Mouse (Mus musculus) left cerebral cortex, postnatal 14 days (tissue): Measurements from ENCODE around the gene Zmym6. TPM values are rescaled to one million over a fixed set of nuclear protein-coding genes. Genes with fewer than 3 reads are reported as not detected.

Source experiments
- DNase-seq, 2 experiments: peaks; one replicate each; pipeline ENCODE4 v3.0.0; 2021 to 2022; ENCODE audit warnings: low spot score in 2 of 2, mixed read lengths in 1 of 2
- intact Hi-C: fragments of 180-260 bp; cut with DNase I; formaldehyde crosslinking; loops from one replicate; pipeline ENCODE4 v1.15.1; 2025
- total RNA-seq, 2 experiments: library from RNA; stranded (reverse); gene quantifications; 2 replicates each; pipeline ENCODE4 v1.2.3; 2021

Gene Zmym6
- total RNA-seq, 2 experiments from 2014 or later, result 30.6 to 30.7 TPM

DNA sequence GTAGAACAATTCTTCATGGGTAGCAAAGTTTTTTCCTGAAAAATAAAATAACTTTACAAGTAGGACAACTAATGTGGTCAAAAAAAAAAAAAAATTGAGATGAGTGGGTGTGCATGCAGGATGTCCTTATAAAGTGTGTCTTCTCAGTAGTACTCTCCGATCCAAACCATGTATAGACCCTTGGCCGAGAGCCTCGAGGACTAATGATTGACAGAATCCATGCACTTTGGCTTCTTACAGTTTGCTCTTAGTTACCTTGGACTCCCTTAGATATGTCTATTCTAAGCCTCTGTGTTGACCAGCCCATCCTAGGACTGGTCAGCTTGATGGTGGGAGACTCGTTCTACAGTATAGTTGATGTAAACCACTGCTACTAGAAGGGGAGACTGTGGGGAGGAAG, 30.4 kb downstream of the Zmym6 start:
- intact Hi-C loops, result no loop called here
- DNase-seq, result no peak

DNA sequence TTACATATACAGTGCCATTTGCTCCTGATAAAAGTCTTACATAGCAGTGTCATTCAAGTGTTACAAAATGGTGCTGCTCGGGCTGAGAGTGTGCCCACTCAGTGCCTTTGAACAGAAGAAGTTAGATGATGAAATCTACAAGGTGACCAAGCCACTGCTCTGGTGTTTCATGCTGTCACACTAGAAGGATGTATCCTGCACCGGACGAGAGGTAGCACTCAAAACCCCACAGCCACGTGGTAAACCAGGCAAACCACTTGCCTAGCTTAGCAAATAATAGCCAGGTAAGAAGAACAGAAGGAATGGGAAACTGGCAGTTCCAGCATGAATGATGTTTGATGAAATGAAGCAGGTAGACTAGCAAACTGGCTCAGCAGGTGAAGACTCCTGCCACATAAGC, 33.4 kb downstream of the Zmym6 start:
- intact Hi-C loops, result no loop called here
- DNase-seq, result no peak

DNA sequence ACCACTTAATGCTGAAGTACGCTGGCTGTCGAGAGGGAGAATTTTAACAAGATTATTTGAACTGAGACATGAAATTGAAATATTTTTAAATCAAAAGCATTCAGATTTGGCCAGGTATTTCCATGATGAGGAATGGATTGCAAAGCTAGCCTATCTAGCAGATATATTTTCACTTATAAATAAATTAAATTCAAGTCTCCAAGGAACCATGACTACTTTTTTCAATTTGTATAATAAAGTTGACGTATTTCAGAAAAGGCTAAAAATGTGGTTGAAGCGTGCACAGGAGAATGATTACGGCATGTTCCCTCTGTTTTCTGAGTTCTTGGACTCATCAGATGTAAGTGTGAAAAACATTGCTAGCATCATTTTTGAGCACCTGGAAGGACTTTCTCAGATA, 46.2 kb downstream of the Zmym6 start, which contains the start of gene Tmem35b:
Gene Tmem35b, plus strand, starts transcription at position 301 of the 400 bp plus-strand sequence.
- no peak for DNase-seq
- intact Hi-C loops, result no loop called here

DNA sequence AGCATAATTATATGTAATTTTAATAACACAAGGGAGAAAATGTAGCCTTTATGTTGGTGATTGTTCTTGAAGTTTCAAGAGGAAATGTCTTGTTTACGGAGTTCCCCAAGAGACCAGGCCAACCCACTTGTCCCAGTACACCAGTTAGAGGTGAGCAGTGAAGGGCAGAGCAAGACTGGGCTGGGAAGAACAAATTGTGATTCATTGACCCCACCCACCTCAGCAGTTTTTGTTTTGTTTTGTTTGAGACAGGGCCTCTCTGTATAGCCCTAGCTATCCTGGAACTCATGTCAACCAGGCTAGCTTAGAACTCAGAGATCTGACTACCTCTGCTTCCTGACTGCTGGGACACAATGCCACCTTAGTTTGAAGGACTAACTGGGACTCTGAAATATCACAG, 47.1 kb downstream of the Zmym6 start:
- DNase-seq, result no peak
- intact Hi-C loops, result no loop called here

DNA sequence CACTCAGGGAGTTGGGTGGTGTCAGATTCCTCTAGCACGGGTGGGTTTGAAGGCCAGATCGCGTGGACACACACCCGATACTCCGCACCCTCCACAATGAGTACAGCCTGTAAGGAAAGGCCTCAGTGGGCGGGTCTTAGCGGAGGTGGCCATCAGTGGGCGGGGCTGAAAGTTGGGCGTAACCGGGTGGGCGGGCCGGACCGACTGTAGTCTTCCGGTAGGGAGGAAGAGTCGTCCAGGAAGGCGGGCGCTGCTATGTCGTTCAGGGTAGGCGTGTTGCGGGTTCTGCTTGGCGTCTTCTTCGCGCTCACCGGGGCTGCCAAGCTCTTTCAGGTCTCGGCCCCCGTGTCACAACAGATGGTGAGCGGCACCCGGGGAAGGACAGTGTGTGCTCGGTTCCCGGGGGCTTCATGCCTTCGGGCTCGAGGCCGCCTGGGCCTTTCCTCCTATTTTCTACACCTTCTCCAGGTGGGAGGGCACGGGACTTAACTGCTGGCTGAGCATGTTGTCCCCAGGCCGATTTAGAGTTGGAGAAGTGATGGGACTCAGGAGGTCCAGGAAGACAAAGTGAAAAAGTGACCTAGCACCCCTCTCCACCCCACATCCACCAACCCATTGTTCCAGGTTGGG, 48.8 kb downstream of the Zmym6 start:
- intact Hi-C loops, result no loop called here
- peak; percentile 4 to 59 for DNase-seq

DNA sequence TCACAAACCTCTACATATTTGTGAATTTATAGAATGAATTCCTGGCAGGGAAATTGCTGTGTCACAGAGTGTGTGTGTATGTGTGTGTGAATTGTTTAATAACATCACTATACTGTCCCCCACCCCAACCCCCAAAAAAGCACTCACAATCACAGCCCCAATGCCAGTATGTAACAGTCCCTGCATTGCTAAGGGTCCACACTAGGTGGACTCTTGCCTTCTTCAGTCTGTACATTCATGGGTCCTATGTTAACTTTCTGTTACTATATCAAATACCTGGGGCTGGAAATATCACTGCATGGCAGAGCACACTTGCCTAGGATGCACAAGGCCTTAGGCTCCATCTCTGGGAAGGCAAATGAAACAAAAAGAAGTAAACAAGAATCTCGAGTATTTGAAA, 57.5 kb downstream of the Zmym6 start:
- DNase-seq, result no peak
- intact Hi-C loops, result no loop called here

DNA sequence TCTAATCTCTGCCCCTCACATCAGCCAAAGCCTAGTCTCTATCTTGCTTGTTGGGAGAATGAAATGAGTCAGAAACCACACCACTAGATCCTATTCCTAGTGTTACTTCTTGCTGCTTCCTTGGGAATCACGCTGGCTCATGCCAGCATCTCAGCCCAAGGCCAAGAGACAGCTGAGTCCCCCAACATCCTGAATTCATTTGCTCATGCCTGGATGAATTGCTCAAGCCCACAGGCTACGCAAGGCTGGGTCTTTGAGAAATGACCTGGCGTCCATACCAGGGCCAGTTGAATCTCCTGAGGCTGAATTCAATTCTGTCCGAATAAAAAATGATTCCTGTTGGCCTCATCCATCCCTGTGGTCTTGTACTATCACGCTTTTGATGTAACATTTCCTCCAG, 60.4 kb downstream of the Zmym6 start:
- no peak for DNase-seq
- intact Hi-C loops, result no loop called here

DNA sequence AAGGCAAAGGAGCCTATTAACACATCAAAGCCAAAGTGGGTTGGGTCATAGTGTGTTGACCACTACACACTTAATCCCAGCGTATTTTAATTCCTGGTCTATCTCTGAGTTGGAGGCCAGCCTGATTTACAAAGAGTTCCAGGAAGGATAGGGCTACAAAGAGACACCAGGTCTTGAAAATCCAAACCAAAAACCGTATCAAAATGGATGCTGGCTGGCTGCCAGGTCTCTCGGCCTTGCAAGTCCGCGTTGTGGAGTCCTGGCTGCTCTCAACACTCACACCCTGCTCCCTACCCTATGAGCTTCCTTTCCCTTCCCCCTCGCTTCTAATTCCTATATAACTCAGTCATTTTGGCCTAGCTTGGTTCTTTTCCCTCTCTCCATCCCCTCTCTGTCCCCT, 61.3 kb downstream of the Zmym6 start:
- DNase-seq, result no peak
- intact Hi-C loops, result no loop called here

DNA sequence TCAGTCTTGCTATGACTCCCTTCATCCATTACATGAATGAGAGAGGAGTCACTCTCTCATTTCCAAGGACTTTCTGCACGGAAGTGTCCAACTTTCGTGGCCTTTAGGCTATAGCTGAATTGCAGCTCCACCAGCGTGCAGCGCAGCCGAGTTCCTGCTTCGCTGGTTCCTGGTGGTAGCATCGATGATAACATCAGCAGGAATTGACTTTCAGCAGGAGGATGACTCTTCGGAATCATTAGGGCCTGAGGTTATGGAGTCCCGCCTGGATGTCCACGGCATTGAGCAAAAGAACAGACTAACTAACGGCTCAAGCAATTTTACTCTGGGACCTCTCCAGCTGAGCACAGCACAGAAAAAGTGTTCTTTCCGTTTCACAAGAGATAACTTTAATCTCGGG, 72.8 kb downstream of the Zmym6 start:
- DNase-seq, result no peak
- intact Hi-C loops, result no loop called here

DNA sequence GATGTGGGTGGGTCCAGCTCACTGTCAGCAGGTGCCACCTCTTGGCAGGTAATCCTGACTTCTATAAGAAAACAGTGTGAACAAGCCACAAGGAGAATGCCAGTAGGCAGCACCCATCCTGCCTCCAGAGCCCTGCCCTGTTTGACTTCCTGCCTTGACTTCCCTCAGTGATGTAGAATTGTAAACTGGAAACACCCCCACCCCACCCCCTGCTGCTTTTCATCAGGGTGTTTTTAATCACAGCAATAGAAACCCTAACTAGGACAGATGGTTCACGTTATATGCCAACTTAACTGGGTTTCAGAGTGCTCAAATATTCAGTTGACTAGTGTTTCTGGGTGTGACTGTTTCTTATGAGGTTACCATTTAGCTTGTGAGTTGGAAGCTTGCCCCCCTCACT, 76.2 kb downstream of the Zmym6 start:
- DNase-seq, result no peak
- intact Hi-C loops, result no loop called here

DNA sequence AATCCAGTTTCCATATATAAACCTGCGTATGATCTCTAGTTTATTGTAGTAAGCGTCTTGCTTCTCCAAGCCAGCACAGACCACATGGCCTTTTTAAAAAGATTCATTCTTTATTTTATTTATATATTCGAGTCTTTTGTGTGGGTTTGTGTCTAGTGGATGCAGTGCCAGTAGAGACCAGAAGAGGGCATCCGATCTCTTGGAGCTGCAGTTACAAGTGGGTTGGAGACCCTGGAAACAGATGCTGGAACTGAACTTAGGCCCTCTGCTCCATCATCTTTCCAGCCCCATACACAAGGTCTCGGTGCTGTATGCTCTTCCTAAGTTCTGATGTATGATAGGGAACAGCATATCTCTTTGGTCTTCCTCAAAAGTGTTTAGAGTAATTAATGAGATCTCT, 78.6 kb downstream of the Zmym6 start:
- DNase-seq, result no peak
- intact Hi-C loops, result no loop called here

DNA sequence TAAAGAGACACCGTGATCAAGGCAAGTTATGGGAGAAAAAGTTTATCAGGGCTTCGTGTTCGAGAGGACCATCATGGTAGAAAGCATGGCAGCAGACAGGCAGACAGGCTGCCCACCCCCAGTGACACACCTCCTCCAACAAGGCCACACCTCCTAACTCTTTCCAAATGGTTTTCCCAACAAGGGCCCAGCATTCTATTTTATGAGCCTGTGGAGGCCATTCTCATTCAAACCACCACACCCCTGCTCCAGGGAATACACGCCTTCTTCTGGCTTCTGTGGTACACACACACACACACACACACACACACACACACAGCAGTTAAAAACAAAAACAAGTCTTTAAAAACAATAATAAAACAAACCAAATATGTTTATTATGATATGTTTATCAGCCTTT, 80.6 kb downstream of the Zmym6 start:
- intact Hi-C loops, result no loop called here
- DNase-seq, result no peak

DNA sequence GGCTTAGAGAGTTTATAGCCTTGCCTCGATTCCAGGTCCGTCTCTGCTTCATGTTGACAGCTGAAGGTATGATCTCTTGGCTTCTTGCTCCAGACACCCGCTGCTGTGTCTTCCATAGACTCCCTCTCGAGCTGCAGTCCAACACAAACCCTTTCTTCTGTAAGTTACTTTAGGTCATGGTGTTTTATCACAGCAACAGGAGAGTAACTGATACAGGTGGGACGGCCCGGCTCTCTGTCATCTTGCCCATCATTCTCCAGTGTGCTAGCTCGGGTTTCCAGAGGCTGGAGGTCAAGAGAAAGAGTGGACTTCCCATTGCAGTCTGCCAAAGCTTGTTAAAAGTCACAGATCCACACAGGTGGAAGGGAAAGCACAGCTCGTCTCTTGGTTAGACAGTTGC, 86.7 kb downstream of the Zmym6 start:
- intact Hi-C loops, result loop anchor here (10.0 kb wide), 1 partner anchor 161 kb away; no protein-coding TSS in a partner anchor
- no peak for DNase-seq

DNA sequence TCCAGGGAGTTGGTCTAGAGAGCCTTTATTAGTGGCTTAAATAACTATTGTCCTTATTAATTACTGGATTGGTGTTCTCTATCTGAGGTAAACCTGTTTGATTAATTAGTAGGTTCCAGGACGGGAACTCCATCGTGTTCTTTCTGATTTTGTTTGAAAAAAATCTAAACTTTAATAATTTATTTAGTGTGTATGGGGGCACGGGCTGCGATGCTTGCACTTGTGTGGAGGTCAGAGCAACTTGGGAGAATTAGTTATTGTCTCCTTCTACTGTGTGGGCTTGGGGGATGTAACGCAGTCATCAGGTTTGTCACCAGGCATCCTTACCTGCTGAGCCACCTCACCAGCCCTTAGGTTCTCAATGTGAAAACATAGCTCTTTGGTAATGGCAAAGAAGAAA, 89.9 kb downstream of the Zmym6 start:
- no peak for DNase-seq
- intact Hi-C loops, result loop anchor here (10.0 kb wide), 1 partner anchor 158 kb away; no protein-coding TSS in a partner anchor

DNA sequence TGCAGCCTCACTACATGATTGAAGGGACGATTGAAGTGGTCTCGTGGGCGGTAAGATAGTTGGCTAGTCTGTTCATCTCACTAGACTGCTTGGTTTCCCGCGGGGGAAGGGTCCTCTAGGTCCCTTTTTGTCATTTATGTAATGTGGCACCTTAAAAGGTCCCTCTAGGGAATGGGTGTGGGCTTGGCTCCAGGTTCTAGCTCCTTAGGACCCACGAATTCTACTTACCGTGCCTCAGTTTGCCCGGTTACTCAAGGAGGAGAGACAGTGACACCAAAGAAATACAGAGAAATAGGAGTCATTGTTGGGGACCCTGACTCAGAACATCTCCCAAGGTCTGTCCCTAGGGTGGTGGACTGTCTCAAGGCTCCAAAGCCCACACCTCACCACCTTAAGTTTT, 90.5 kb downstream of the Zmym6 start:
- intact Hi-C loops, result loop anchor here (10.0 kb wide), 1 partner anchor 157 kb away; no protein-coding TSS in a partner anchor
- no peak for DNase-seq

DNA sequence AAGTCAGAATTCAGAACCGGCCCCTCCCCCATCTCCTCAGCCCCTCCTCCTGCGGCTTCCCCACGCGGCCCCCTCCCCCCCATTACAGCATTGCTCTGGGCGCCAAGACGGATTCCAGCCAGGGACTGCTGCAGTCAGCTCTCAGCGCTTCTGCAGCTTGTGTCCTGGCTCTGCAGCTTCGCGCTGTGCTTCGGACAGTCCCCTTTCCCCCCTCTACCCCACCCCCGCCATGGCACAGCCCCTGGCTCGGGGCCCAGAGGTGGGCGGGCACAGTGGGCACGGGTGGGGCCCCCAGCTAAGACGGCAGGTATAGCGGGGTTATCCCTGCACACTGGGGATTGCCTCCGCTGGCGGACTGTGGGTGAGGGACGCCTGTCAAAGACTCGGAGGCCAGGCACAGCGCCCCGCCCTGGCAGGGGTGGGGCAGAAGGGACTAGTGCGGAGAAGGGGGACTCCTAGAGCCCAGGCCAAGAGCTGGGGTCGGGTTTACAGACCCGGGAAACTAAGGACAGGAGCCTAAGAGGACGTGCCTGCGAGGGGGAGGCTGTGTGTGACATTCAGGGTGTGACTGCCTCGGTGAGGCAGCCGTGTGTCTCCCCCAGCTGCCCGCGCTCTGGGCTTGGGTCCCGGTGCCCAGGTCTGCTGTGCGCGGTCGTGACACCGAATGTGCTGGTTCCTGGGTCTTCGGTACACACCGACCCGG, 91.2 kb downstream of the Zmym6 start:
- intact Hi-C loops, result loop anchor here (10.0 kb wide), 1 partner anchor 156 kb away; no protein-coding TSS in a partner anchor
- DNase-seq, result peak in 1 of 2 experiments; percentile 68

DNA sequence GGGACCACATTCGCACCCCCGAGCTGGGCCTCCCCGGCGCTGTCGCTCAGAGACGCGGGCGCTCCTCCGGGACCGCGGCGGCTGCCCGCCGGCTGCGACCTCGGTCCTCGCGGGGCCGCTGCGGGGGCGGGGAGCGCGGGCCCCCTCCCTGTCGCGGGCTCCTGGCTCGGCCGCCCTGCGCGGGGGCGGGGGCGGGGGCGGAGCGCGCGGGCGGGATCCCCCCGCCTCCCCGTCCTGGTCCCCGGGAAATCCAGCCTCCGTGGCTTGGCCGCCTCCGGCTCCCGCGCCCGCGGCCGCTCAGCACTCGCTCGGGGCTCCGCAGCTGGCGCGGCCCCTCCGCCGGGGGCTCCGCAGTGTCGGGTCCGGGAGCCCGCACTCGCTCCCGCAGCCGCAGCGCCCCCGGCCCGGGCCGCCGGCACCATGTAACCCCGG, 91.7 kb downstream of the Zmym6 start, which contains the start of gene Dlgap3:
Gene Dlgap3, plus strand, starts transcription at position 291 of the 432 bp plus-strand sequence.
- intact Hi-C loops, result loop anchor here (10.0 kb wide), 1 partner anchor 156 kb away; no protein-coding TSS in a partner anchor
- no peak for DNase-seq

DNA sequence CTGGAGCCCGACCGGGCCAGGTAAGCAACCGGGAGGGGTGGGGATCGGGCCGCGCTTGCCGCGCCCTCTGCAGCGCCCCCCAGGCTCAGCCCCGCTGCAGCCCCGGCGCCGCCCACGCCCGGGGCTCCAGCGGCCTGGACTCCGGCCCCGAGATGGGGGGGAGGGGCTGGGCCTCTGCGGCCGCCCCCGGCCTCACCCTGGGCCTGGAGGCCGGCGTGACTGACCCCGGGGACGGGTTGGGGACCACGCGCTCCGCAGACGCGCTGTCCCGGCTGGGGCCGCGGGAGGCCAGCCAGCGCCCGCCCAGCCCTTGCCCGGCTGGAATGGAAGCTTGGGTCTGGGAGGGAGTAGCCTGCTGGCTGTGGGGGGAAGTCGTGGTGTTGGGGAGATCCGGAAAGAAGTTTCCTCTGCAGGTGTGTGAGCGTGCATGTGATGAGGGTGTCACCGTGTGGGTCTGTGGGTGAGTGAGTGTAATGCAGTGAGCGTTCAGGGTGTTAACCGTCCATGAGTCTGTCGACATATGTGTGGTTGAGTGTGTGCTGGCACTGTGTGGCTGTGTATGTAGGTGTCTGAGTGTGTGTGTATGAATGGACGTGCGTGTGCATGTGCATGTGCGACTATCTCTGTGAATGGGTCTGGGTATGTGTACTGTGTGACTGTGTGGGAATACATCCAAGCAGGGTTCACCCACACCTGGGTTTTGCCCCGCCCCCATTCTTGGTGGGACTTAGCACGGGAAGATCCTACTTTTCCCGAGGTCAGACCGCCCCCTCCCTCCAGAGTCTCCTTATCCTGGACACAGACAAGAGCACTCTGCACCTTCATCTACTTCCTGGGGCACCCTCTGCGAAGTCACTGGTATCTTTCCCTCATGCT, 92.4 kb downstream of the Zmym6 start:
- DNase-seq, result no peak
- intact Hi-C loops, result loop anchor here (10.0 kb wide), 1 partner anchor 155 kb away; no protein-coding TSS in a partner anchor

DNA sequence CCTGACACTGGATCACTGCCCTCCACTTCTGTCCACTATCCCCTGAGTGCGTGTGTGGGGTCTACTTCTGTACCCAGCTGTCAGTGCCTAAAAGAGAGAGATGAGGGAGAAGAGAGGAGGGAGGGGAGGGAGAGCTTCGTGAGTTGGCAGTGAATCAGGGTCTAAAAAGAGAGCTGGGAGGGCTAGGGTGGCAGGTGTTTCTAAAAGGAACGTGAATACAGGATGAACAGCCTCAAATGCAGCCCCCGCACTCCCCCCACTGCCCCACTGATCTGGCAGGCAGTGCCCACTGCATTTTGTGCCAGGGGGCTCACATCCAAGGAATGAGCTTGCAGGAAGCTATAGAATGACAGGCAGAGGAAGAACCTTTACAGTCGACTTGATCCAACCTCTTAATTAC, 93.7 kb downstream of the Zmym6 start:
- DNase-seq, result peak; percentile 75 to 85
- intact Hi-C loops, result no loop called here

DNA sequence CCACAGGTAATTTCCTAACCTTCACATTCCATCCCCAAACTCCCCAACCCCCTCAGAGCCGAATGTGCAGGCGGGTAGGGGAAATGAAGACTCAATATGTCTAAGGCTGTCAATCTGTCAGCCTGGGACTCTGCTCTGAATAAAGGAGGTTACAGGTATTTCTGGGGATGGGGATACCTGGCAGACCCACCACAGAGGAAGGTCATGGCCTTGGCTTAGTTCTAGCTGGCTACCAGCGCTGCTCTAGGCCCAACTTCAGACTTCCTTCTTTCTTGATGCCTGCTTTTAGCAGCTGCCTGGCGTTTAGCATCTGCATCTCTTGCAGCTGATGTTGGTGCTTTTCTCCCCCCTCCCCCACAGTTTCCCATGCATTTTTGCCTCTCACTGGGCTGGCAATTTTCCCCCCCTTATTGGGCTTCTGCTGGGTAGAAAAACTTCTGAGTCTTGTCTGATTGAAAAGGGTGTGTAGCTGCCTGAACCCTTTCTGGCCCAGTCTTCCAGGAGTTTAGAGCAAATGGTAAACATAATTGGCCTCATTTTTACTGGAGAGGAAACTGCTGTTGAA, 94.2 kb downstream of the Zmym6 start:
- intact Hi-C loops, result no loop called here
- DNase-seq, result no peak
